Mouse (Mus musculus) neural tube, embryonic 10.5 days (tissue): ENCODE results near the gene Abcb4.
"Not testable (repeated sequence)": the region's sequence is repeated elsewhere in the genome, so short reads cannot be mapped to it uniquely, and the experiment has no call there.

Experiments used
- DNase-seq: peaks from one replicate; pipeline ENCODE4 v3.0.0-alpha.2; 2017; ENCODE audit warnings: low spot score; ENCODE audit errors: extremely low spot score

Gene Abcb4

DNA sequence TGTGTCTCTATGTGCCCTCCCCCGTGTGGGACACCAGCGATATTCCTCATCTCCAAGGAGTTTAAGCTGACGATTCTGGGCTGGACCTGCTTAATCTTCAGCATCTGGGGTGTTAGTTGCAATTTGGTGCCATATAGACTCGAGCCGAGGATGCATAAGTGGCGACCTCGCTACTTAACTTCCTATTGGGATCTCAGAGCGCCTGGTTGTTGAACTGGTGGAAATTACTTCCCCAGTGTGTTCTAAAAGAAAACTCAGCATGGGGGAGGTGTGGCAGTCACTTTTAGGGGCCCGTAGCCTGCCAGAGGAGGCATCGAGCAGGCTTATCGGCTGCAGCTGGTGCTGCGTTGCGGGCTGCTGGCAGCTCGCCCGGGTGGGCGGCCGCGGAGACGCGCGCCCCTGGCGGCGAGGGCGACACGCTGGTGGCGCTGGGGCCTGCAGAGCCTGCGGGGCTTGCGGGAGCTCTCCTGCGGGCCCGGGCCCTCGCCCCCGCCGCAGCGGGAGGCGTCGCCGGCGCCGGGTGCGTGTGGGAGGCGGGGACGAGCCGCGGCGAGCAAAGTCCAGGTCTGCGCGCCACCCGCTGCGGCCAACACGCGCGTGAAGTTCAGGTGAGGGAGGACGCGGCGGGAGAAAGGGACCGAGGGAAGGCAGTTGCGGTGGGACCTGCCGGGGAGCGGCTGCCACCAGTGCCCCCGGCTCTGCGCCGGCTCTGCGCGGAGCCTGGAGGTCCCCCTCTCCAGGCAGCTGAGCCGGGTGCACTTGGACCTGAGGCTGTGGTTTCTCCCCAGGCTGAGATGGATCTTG is at the start of gene Abcb4:
Abcb4 (plus strand) TSS at position 418 of the 804 bp plus-strand sequence.
- DNase-seq = peak; percentile 65

DNA sequence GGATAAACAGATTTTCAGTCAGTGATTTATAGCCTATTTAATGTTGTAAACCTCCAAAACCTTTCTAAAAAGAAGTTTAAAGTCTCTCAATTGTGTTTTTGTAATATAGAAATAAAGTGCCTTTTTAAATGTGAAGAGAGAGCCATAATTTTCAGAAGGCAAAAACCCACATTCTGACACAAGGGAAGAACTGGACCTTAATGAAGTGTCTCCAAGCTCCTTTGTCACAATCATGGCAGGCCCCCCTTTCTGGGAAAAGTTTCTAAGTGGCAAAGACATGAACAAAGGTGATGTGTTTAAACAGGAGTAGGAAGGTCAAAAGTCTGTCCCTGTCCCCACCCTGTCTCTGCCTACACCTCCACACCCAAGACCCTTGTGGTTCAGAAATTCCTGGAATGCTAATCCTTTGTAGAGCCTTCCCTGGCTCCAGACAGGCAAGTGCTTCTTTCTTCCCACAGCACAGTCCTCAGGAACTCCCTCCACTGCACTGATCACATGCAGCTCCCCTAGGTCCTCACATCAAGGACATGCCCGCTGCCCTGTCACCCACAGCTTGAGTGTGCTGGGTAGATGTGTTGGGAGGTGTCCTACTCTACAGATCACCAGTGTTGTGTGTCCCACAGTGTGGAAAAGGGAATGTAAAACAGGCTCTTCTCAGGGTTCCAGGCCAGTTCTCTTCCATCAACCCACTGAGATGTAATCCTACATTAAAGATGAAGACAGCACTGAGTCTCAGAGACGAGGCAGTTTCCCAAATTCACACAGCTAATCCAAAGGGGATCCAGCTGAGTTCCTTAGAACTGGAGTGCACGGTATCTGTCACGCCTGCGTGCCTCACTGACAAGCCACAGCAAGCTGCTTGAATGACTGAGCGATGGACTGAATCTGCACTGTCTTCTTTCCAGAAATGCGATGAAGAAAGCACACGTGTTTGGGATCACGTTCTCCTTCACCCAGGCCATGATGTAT is 44.6 kb upstream of the Abcb4 start:
- not testable (repeated sequence) for DNase-seq

- DNase-seq = no peak
These were observed 42.7 kb upstream of the Abcb4 start for GRCm38 (mm10) chr5:8850851-8851250.

DNA sequence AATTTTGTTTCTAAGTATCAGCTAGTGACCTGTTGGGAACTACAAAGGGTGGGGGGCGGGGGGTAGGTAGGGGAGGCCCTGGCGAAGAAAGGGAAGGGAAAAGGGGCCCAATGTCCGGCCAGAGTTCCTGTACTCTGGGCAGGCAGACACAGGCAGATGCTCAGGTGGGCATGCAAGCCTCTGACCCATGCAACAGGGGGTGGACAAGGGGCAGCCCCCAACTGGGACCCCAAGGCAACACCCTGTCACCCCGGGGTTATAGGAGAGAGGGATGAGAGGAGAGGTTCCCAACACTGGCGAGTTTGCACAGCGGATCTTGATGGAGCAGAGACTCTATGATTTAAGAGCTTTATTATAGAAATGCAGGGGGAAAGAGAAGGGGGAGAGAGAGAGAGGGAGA is 36.3 kb upstream of the Abcb4 start:
- no peak for DNase-seq

DNA sequence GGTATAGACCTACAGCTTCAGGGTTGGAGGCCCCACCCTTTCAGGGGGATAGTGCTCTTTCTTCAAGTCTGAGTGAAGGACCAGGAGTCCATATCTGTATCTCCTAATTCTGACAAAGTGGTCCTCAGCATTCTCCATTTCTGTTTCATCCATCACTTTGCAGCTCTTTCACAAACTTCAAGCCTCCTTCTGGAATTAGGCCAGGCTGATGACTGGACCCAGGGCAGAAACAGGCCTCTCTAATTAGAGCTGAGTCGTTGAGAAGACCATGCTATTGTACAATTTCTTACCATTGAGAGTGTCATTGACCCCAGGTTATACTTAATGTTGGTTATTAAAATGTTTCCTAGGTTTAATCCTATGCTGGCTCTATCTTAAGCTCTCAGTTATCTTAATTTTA is 31.7 kb upstream of the Abcb4 start:
- DNase-seq = no peak

- no peak for DNase-seq
These were observed 29.8 kb upstream of the Abcb4 start for GRCm38 (mm10) chr5:8863580-8864337.

- not testable (repeated sequence) for DNase-seq
These were observed 27.9 kb upstream of the Abcb4 start for GRCm38 (mm10) chr5:8865630-8866029.

DNA sequence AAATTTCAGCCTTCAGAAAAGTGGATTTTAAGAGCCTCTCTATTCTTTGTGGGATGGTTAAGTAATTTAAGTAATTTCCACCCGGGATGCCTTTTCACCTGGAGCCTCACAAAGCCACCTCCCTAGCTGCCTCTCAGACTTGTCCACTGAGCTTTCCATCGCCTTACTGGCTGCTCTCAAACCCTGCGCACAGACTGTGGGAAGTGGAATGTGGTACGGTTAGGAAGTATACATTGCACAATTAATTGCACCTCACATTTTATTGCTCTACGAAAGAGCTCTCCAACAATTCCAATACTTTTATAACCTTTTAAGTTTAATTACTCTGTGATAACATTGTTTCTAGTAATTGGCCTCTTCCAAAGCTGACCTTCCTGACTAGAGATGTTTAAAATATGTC is 27.2 kb upstream of the Abcb4 start:
- no peak for DNase-seq

- DNase-seq = peak; percentile 19
These were observed 25.5 kb upstream of the Abcb4 start for GRCm38 (mm10) chr5:8868019-8868418.

DNA sequence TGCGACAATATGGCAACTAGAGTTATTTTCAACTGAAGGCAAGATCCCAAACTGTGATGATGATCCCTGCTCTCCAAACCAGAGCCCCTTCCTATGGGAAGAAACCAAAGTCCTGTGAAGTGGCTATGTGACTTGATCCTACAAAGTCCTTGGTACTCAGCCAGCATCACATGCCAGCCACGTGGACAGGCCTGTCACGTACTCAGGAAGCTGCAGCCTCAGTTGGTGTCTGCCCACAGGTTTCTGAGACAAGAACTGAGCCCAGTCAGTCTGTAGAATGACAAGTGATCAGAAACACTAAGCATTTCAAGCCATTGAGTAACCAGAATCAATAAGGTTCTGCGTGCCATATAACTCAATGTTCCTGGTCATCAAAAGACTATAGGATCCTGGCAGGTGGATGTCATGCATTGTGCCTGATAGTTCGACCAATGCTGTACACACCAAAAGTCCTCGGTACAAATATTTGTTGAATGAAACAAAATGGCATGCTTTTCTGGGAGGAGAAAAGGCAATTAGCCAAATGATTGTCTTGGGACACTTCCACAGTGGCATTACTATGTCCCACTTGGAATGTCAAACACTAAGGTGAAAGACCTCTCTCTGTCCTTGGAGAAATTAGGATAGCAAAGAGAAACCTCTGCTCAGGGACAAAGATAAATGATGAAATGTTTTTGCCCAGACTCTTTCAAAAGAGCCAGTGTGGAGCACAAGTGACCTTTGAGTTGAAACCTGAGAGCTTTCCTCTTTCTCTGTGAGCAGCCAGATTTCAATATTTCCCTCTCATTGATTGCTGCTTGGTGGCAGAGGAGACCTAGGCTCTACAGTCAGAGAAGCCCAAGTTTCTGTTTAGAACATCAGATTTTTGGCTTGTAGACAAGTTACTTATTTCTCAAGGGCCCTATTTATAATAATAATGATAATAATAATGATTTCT is 20.3 kb upstream of the Abcb4 start:
- DNase-seq = no peak

DNA sequence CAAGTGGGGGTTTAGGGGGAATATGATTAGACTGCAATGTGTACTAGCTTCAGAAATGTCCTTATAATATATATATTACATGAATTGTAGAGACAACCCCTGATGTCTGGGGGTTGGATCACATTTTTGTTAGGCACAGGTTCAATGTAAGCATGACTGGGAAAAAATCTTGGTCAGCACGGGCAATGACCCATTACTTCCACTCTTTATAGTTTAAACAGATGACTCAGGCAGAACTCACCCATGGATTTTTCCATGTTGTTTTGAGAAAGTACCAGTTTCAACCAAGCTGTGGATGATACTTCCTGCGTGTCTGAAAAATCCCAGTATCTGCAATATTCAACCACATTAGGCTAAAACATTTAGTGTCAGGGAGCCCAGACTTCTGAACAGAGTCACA is 16.4 kb upstream of the Abcb4 start:
- DNase-seq = no peak

DNA sequence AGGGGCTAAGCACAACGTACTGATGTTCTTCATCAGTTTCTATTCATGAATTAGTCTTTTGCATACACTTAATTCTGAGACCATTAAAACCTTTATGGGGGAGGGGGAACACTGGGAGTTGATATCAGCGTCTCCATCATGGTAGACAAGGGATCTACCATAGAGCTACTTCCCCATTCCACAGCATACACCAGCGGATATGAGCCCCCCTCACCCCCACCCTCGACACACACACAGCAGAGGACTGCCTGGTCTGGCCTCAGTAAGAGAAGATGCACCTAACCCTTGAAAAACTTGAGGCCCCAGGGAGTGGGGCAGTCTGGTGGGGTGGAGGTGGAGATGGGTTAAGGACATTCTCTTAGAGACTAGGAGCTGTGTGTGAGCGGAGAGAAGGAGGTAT is 15.7 kb upstream of the Abcb4 start:
- DNase-seq = no peak

DNA sequence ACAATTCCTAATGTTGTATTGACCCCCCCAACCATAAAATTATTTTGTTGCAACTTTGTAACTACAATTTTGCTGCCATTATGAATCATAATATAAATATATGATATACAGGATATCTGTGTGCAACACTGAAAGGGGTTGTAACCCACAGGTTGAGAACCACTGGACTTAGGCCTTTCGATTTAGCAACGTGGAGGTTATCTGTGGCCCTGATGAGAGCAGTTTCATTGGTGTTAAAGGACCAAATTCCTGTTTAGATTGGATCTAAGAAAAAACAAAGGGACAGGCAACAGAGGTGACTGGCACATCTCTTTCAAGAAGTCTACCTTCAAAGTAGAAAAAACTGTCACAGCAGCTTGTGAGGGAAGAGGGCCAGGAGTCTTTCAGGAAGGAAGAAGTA is 7.7 kb upstream of the Abcb4 start:
- no peak for DNase-seq

GRCm38 (mm10) chr5:8894104-8894425 is 548 bp downstream of the Abcb4 start:
- no peak for DNase-seq

DNA sequence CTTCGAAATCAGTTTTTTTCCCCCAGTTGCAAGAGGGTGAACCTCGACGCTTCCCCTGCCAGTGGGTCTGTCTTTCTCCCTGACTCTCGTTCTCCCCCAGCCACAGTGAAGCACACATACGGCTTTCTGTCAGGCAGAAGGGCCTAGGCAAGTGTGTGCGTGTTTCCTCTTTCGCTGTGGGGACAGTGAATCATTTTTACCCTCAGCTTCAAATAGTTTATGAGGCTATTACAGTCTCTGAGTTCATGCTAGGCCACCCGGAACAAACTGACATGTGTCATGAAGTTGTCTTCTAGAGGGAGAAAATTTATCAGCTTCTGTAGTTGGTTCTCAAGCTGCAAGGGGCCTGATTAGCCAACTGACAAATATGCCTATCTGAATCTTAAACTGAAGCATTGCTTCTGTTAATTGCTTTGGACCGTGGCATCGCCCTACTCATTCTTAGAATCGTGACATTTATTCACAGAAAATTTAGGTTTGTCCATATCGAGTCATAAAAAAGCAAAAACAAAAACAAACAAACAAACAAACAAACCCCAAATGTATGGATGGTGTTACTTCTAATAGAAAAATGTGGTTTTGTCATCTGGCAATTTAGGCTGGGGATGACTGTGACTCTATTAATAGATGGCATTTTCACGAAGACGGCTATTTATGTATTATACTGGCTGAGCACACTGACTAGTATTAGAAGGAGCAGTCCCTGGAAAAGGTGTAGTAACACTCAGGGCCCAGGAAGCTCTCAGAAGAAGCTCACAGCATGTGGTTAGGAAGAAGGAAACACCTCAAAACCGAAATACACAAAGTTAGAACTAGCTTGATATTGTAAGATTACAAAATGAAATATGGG is 1.3 kb downstream of the Abcb4 start:
- no peak for DNase-seq

- no peak for DNase-seq
These were observed 2.7 kb downstream of the Abcb4 start for GRCm38 (mm10) chr5:8896198-8896597.

DNA sequence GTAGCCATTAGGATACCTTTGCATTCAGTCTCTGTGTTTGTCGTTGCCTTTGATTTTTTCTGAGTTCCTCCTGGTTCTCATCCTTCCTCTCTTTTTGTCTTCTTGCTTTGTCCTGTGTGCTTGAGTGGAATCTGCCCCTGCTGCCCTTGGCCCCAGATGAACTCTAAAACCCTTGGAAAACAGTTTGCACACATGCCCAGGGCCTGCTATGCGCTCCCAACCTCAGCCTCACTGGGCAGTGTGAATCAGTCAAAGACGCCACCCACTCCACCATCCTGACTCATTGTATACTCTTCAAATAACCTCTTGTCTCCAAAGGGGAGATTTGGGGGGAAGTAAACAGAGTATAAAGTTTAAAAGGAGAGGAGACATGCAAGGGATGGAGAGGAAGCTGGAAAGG is 4.7 kb downstream of the Abcb4 start:
- no peak for DNase-seq

DNA sequence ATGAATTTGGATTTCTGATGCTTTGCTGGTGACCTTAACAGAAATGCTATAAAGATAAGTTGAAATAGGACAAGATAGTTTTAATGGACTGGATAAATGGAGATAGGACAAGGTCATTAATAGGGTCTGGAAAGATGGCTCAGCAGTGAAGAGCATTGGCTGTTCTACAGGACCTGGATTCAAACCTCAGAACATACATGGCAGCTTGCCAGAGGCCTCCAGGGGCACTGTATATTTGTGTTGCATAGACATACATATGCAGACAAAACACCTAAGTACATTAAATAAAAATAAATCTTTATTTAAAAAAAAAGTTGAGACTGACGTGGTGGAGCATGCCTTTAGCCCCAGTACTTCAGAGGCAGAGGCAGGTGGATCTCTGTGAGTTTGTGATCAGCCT is 7.5 kb downstream of the Abcb4 start:
- DNase-seq = no peak

GRCm38 (mm10) chr5:8902141-8902817 is 8.8 kb downstream of the Abcb4 start:
- DNase-seq = no peak
